In genomic region chr7:70729896-70730295, GRCm38 (mm10) we compare ENCODE assay signal across 31 mouse cellular contexts.
A peak's percentile ranks its signal among the peaks of the same experiment; 100 is the strongest.
DNase-seq lines count a peak whose midpoint lies in the region; ATAC-seq and TF ChIP-seq lines count a peak whose summit lies in the region.
"Had no signal": no experiment of that assay in that cellular context is flagged by ENCODE, and none has a peak within 500 bp of the region (broad histone marks: within the 10 kb centered on the region; RNA-seq: fewer than 3 reads in every experiment).

No protein-coding gene starts in this region.

- no peak for TF ChIP-seq CTCF in heart, adult 2 months (IDR thresholded peaks at IDR 0.05)
- TF ChIP-seq CTCF in kidney, adult 2 months (conservative IDR thresholded peaks at IDR 0.05; ENCODE audit: insufficient read depth, insufficient read length, low read depth, low read length), result no peak
- no peak for TF ChIP-seq CTCF in lung, embryonic 14.5 days (IDR thresholded peaks at IDR 0.05; ENCODE audit: low read depth)

- H3K79me2 ChIP-seq in heart, adult 2 months (replicated peaks; ENCODE audit: control insufficient read depth, insufficient read depth, low read length), result no peaks in the 10 kb centered on the region

- no peak for TF ChIP-seq POLR2A in heart, adult 2 months (IDR thresholded peaks at IDR 0.05; ENCODE audit: insufficient read depth, low read depth, low read length)
- TF ChIP-seq POLR2A in kidney, adult 2 months (IDR thresholded peaks at IDR 0.05; ENCODE audit: low read depth, low read length), result no peak

- TF ChIP-seq EP300 in heart, adult 2 months (IDR thresholded peaks at IDR 0.05; ENCODE audit: insufficient read depth, low read depth, low read length), result no peak

- H3K27me3 ChIP-seq in heart, adult 2 months (ENCODE audit: control insufficient read depth, insufficient read depth, low read length), result no peaks in the 10 kb centered on the region
- H3K27me3 ChIP-seq in kidney, adult 2 months (replicated peaks; ENCODE audit: control insufficient read depth, insufficient read depth, low read length), result no peaks in the 10 kb centered on the region
- no peaks in the 10 kb centered on the region for H3K27me3 ChIP-seq in lung, embryonic 14.5 days (ENCODE audit: insufficient read depth, low read length)
- H3K27me3 ChIP-seq: forebrain, embryonic 15.5 days; heart, embryonic 13.5 days; hindbrain, embryonic 13.5 days; limb, embryonic 15.5 days; liver, embryonic 13.5 days; lung, embryonic 15.5 days; megakaryocyte, embryonic 14.5 days; midbrain, embryonic 12.5 days; neural tube, embryonic 12.5 days; Patski had no signal

- intact Hi-C loops in heart, adult 2 months (cut with DNase I), result no loop called here

- ATAC-seq in lung, embryonic 14.5 days (ENCODE audit: insufficient read depth), result no peak
- ATAC-seq: forebrain, embryonic 15.5 days; intestine, embryonic 16.5 days; Patski had no signal

- H3K27ac ChIP-seq in heart, adult 2 months, result no peak overlapping the region
- no peak overlapping the region for H3K27ac ChIP-seq in kidney, adult 2 months (ENCODE audit: insufficient read depth, low read depth, low read length)
- H3K27ac ChIP-seq in lung, embryonic 14.5 days (ENCODE audit: low read depth), result no peak overlapping the region
- H3K27ac ChIP-seq: embryonic facial prominence, embryonic 13.5 days; forebrain, embryonic 10.5 days; forebrain, embryonic 15.5 days; heart, embryonic 13.5 days; hindbrain, embryonic 13.5 days; limb, embryonic 10.5 days; limb, embryonic 15.5 days; liver, embryonic 13.5 days; lung, embryonic 15.5 days; midbrain, embryonic 12.5 days; neural tube, embryonic 12.5 days had no signal

- WGBS in heart, adult 2 months, result 71% methylated on average over 8 of the region's 8 CpGs
- 80% methylated on average over 8 of the region's 8 CpGs for WGBS in kidney, adult 2 months
- 55% methylated on average over 8 of the region's 8 CpGs for WGBS in lung, embryonic 14.5 days

- no peaks in the 10 kb centered on the region for H3K9me3 ChIP-seq in lung, embryonic 14.5 days (ENCODE audit: low read depth, low read length)
- H3K9me3 ChIP-seq: embryonic facial prominence, embryonic 13.5 days; forebrain, embryonic 10.5 days; forebrain, embryonic 15.5 days; heart, embryonic 13.5 days; hindbrain, embryonic 13.5 days; limb, embryonic 10.5 days; limb, embryonic 15.5 days; liver, embryonic 13.5 days; lung, embryonic 15.5 days; midbrain, embryonic 12.5 days; neural tube, embryonic 12.5 days had no signal

- no peak overlapping the region for H3K9ac ChIP-seq in heart, adult 2 months (ENCODE audit: low read depth, low read length)
- no peak overlapping the region for H3K9ac ChIP-seq in lung, embryonic 14.5 days
- H3K9ac ChIP-seq: embryonic facial prominence, embryonic 13.5 days; forebrain, embryonic 15.5 days; heart, embryonic 13.5 days; hindbrain, embryonic 13.5 days; limb, embryonic 15.5 days; liver, embryonic 13.5 days; lung, embryonic 15.5 days; midbrain, embryonic 12.5 days; neural tube, embryonic 12.5 days had no signal

- no peak overlapping the region for H3K4me2 ChIP-seq in lung, embryonic 14.5 days
- H3K4me2 ChIP-seq: embryonic facial prominence, embryonic 13.5 days; forebrain, embryonic 15.5 days; heart, embryonic 13.5 days; hindbrain, embryonic 13.5 days; limb, embryonic 15.5 days; liver, embryonic 13.5 days; lung, embryonic 15.5 days; midbrain, embryonic 12.5 days; neural tube, embryonic 12.5 days had no signal

- no peaks in the 10 kb centered on the region for H3K4me1 ChIP-seq in heart, adult 2 months (ENCODE audit: control insufficient read depth, insufficient read depth, low read length)
- H3K4me1 ChIP-seq in kidney, adult 2 months (ENCODE audit: control insufficient read depth, insufficient read depth, low read length), result no peaks in the 10 kb centered on the region
- peaks cover 4% of the 10 kb centered on the region; the same call in 1 of the 2 replicates for H3K4me1 ChIP-seq in lung, embryonic 14.5 days (ENCODE audit: insufficient read depth)
- H3K4me1 ChIP-seq: embryonic facial prominence, embryonic 13.5 days; forebrain, embryonic 15.5 days; heart, embryonic 13.5 days; hindbrain, embryonic 13.5 days; limb, embryonic 15.5 days; liver, embryonic 13.5 days; megakaryocyte, embryonic 14.5 days; midbrain, embryonic 12.5 days; neural tube, embryonic 12.5 days had no signal

- DNase-seq in heart, adult 11 months, result peak; percentile 88
- DNase-seq in heart, adult 2 months, result no peak
- peak; percentile 25 for DNase-seq in kidney, adult 2 months
- DNase-seq in kidney, postnatal 36 days, result no peak
- peak; percentile 77 for DNase-seq in lung, embryonic 14.5 days
- DNase-seq in lung, adult 18-20 months, result no peak
- peak; percentile 26 for DNase-seq in lung, postnatal 36 days
- DNase-seq in frontal cortex, postnatal 10 days (ENCODE audit: low spot score in 2 of 2), result no peak
- DNase-seq: adrenal gland, postnatal 25 days; cerebellum, adult 11-12 months; cerebellum, adult 9-11 months; heart, postnatal 36 days; liver, embryonic 13.5 days; right cerebral cortex, adult 18-20 months; spleen, adult 18-20 months; thymus, postnatal 14 days had no signal

- no peak overlapping the region for H3K4me3 ChIP-seq in heart, adult 2 months
- H3K4me3 ChIP-seq in kidney, adult 2 months (ENCODE audit: insufficient read depth, low read depth, low read length), result no peak overlapping the region
- no peak overlapping the region for H3K4me3 ChIP-seq in lung, embryonic 14.5 days (ENCODE audit: low read depth, low read length)
- H3K4me3 ChIP-seq: embryonic facial prominence, embryonic 13.5 days; forebrain, embryonic 10.5 days; forebrain, embryonic 15.5 days; heart, embryonic 13.5 days; hindbrain, embryonic 13.5 days; limb, embryonic 10.5 days; limb, embryonic 15.5 days; liver, embryonic 13.5 days; lung, embryonic 15.5 days; megakaryocyte, embryonic 14.5 days; midbrain, embryonic 12.5 days; myocyte; neural tube, embryonic 12.5 days had no signal

- no peaks in the 10 kb centered on the region for H3K36me3 ChIP-seq in heart, adult 2 months (ENCODE audit: control insufficient read depth, insufficient read depth, low read length)
- H3K36me3 ChIP-seq in kidney, adult 2 months (ENCODE audit: control insufficient read depth, insufficient read depth, low read length), result no peaks in the 10 kb centered on the region
- H3K36me3 ChIP-seq in lung, embryonic 14.5 days (ENCODE audit: insufficient read depth), result no peaks in the 10 kb centered on the region
- H3K36me3 ChIP-seq: embryonic facial prominence, embryonic 13.5 days; forebrain, embryonic 10.5 days; forebrain, embryonic 15.5 days; G1E; heart, embryonic 13.5 days; hindbrain, embryonic 13.5 days; limb, embryonic 10.5 days; limb, embryonic 15.5 days; liver, embryonic 13.5 days; lung, embryonic 15.5 days; midbrain, embryonic 12.5 days; neural tube, embryonic 12.5 days had no signal

Comparison
In these comparisons a context has a peak if more than half of its experiments do, and no peak if none do; other contexts are left out.
1. DNase-seq: peak in heart, adult 11 months (single experiment), kidney, adult 2 months (single experiment), lung, embryonic 14.5 days (single experiment) and lung, postnatal 36 days (single experiment); none in heart, adult 2 months (0 of 2), kidney, postnatal 36 days (0 of 2), lung, adult 18-20 months (0 of 2) and frontal cortex, postnatal 10 days (0 of 2).